Mouse (Mus musculus) erythroblast, embryonic 14.5 days (primary cell): Measurements from ENCODE around the gene Odf3l2. TPM values are rescaled to one million over a fixed set of nuclear protein-coding genes. Genes with fewer than 3 reads are reported as not detected.

ENCODE experiments used
- H3K27me3 ChIP-seq: 2 replicates; pipeline ENCODE4 v1.6.1; 2012; ENCODE audit warnings: inconsistent platforms; ENCODE audit not compliant: control insufficient read depth
- H3K36me3 ChIP-seq: 2 replicates; pipeline ENCODE4 v1.6.1; 2012; ENCODE audit warnings: mild to moderate bottlenecking, inconsistent platforms; ENCODE audit not compliant: control insufficient read depth
- H3K4me1 ChIP-seq: 2 replicates; pipeline ENCODE4 v1.6.1; 2012; ENCODE audit warnings: inconsistent platforms; ENCODE audit not compliant: control insufficient read depth
- H3K4me3 ChIP-seq: replicated peaks from 2 replicates; pipeline ENCODE3; 2012; ENCODE audit warnings: moderate library complexity, mild to moderate bottlenecking, inconsistent platforms
- H3K9me3 ChIP-seq: 2 replicates; pipeline ENCODE4 v1.6.1; 2012; ENCODE audit warnings: low read length, inconsistent platforms, mixed read lengths; ENCODE audit not compliant: control insufficient read depth
- GATA1 ChIP-seq: IDR thresholded peaks from 2 replicates; pipeline ENCODE4 v1.6.1; 2012; ENCODE audit warnings: low read length, inconsistent platforms, mixed read lengths
- TAL1 ChIP-seq: IDR thresholded peaks from 3 replicates; pipeline ENCODE4 v1.6.1; 2012; ENCODE audit warnings: low read length, inconsistent platforms, mixed read lengths
- polyA plus RNA-seq: library from polyadenylated mRNA; stranded (reverse); fragments of >175 nt; gene quantifications from 2 replicates; pipeline ENCODE4 v1.2.3, GENCODE M21; 2012

The Odf3l2 gene
- polyA plus RNA-seq, 1 experiment: not detected

DNA sequence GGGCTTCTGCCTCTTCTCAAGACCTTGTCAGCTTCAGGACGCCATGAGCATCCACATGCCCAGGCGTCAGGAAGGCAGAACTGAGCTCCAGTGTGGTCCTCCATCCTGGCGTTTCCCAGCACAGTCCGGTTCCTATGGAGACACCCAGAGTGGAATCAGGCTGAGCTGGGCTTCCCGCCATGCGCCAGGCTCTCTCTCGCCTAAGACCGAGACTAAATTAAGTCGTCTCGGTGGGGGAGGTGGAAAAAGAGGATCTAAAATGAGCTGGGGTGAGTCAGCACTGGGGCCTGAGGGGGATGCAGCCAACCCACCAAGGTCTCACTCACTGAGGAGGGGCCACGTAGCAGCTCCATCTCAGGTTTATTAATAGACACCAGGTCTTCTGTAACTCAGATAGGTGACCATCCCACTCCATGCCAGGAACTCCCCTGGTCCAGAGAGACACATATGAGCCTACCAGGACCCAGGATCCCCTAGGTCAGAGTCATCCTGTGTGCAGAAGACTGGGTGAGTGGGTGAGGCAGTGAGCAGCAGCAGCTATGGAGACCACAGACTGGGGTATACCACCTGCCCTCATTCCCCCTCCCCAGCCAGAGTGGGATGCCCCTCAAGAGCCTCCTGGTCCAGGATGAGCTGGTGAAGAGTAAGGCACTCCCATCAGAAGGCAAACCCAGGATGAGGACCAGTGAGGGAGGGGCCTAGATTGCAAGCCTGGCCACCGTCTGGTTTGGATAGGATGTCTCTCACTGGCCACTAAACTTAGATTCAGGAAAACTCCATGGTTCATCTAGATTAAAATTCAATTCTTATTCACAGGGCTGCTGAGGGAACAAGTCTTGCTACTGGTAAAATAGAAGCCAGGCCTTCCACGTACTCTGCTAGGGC is 48.2 kb downstream of the Odf3l2 start:
- Histone ChIP-seq H3K27me3 (peaks cover 4% of the 10 kb centered on the region), H3K4me1 (no peaks in the 10 kb centered on the region), H3K36me3 (no peaks in the 10 kb centered on the region), H3K9me3 (no peaks in the 10 kb centered on the region), H3K4me3 (no peak overlapping the region)
- TF ChIP-seq TAL1: no peak
- TF ChIP-seq GATA1: no peak

DNA sequence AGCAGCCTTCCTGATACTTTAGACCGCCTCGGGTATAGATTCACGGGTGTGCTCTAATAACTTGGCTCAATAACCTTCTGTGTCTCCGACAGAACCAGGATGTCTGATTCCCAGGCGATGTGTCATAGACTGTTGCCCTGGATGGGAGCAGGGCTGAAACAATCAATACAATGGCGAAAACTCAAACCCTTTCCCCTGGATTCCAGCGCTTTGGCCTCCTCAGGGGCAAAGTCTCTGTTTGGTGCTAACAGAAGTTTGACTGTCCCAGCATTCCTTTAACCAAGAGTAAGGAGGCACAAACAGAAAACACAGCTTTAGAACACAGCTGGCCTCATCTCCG is 50.0 kb downstream of the Odf3l2 start:
- Histone ChIP-seq H3K4me1 (no peaks in the 10 kb centered on the region), H3K4me3 (no peak overlapping the region), H3K9me3 (no peaks in the 10 kb centered on the region), H3K36me3 (no peaks in the 10 kb centered on the region), H3K27me3 (peaks cover 4% of the 10 kb centered on the region)
- TF ChIP-seq GATA1 (no peak), TAL1 (no peak)

DNA sequence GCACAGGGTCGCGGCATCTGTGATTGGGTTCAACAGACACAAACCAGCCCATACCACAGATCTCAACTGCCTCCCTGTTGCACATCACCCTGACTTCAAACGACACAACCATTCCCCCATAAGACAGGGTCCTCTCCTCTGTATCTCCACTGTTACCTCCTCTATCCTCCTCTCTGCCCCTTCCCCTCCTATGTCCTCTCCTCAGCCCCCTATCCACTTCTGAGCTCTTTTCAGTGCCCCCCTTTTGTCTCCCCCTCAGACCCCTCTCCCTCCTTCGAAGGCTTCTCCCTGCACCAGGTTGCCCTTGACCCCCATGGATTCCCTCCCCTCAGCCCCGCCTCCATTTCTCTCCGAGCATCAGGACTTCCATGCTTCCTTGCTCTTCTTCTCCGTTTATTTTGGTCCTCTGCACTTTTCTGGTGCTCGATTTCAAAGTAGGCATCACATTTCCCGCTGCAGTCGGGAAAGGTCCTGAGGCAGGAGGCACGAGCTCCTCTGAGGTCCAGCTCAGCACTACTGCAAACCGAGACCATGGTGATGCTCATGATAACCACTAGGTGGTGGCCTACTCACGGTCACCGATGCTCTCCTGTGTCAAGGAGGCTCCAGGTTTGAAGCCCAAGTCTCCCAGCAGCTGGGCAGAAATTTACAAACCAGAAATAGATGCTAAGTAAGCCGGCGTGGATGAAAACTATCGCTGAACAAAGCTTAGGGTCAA is 50.5 kb downstream of the Odf3l2 start:
- H3K36me3 ChIP-seq: no peaks in the 10 kb centered on the region
- no peak for TF ChIP-seq GATA1
- no peak for TF ChIP-seq TAL1
- H3K4me1 ChIP-seq: no peaks in the 10 kb centered on the region
- no peak overlapping the region for H3K4me3 ChIP-seq
- no peaks in the 10 kb centered on the region for H3K9me3 ChIP-seq
- peaks cover 4% of the 10 kb centered on the region for H3K27me3 ChIP-seq

DNA sequence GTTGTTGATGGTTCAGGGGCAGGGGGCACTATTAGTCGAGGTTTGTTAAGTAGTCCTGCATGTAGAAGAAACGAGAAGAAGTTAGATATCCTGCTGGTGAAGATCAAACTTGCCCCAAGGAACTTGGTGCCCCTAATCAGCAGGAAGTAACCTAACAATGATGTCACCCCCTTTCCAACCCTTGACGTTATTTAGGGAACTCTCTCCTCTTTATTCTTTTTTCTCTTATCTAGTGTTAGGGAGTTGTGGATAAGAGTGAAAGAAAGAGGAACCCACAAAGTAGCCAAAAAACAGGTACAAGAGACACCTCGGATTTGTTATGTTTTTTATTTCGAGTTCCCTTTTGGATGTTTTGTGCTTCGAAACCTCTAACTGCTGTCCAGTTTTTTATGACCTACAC is 51.4 kb downstream of the Odf3l2 start:
- Histone ChIP-seq H3K4me3 (no peak overlapping the region), H3K4me1 (no peaks in the 10 kb centered on the region), H3K9me3 (no peaks in the 10 kb centered on the region), H3K36me3 (no peaks in the 10 kb centered on the region), H3K27me3 (peaks cover 4% of the 10 kb centered on the region)
- no peak for TF ChIP-seq TAL1
- no peak for TF ChIP-seq GATA1

DNA sequence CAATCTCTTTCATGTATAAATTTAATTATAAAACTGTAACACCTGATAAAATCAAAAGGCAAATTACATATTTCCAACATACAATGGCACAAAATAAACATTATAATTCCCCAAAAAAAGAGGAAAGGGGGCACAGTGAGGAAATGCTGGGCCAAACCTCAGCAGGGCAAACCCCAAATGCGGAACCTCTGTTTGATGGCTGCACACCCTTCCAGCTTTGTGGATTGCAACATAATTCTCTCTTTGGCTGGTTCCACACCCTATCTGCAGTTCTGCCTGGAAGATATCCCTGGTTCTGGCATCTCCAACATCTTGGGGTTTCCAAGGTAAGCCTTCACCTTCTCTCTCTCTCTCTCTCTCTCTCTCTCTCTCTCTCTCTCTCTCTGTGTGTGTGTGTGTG is 54.8 kb downstream of the Odf3l2 start:
- no peak for TF ChIP-seq TAL1
- TF ChIP-seq GATA1: no peak
- no peaks in the 10 kb centered on the region for H3K36me3 ChIP-seq
- H3K9me3 ChIP-seq: no peaks in the 10 kb centered on the region
- H3K27me3 ChIP-seq: peaks cover 4% of the 10 kb centered on the region
- H3K4me1 ChIP-seq: no peaks in the 10 kb centered on the region
- no peak overlapping the region for H3K4me3 ChIP-seq

Other genes with a start within 250 kb of the Odf3l2 start
- gene Vmn2r83, start 177.0 kb downstream of the Odf3l2 start, polyA plus RNA-seq: not detected in 2 replicates
- 0.05 and 0.10 TPM in 2 replicates for gene Plpp2, start 111.9 kb downstream of the Odf3l2 start, polyA plus RNA-seq
- 1.7 TPM in 2 replicates for gene Mier2, start 90.5 kb downstream of the Odf3l2 start, polyA plus RNA-seq
- not detected in 2 replicates for gene Theg, start 58.4 kb downstream of the Odf3l2 start, polyA plus RNA-seq
- gene C2cd4c, start 31.7 kb downstream of the Odf3l2 start, polyA plus RNA-seq: not detected in 2 replicates
- not detected in 2 replicates for gene Shc2, start 7.8 kb downstream of the Odf3l2 start, polyA plus RNA-seq
- 0.03 TPM in 1 of 2 replicates, not detected in the other for gene Madcam1, start 18.8 kb upstream of the Odf3l2 start, polyA plus RNA-seq
- gene Tpgs1, start 23.6 kb upstream of the Odf3l2 start, polyA plus RNA-seq: 15.5 and 17.8 TPM in 2 replicates
- 65.0 and 72.0 TPM in 2 replicates for gene Cdc34, start 36.5 kb upstream of the Odf3l2 start, polyA plus RNA-seq
- gene Gzmm, start 43.3 kb upstream of the Odf3l2 start, polyA plus RNA-seq: 0.08 and 0.09 TPM in 2 replicates
- gene Bsg, start 58.8 kb upstream of the Odf3l2 start, polyA plus RNA-seq: 836 and 840 TPM in 2 replicates
- gene Hcn2, start 70.9 kb upstream of the Odf3l2 start, polyA plus RNA-seq: 0.08 and 0.15 TPM in 2 replicates
- gene Polrmt, start 100.8 kb upstream of the Odf3l2 start, polyA plus RNA-seq: 2.1 and 2.5 TPM in 2 replicates
- not detected in 2 replicates for gene Fgf22, start 109.3 kb upstream of the Odf3l2 start, polyA plus RNA-seq
- 35.3 and 45.1 TPM in 2 replicates for gene Rnf126, start 121.2 kb upstream of the Odf3l2 start, polyA plus RNA-seq
- 0.02 and 0.04 TPM in 2 replicates for gene Fstl3, start 131.5 kb upstream of the Odf3l2 start, polyA plus RNA-seq
- gene Prss57, start 145.2 kb upstream of the Odf3l2 start, polyA plus RNA-seq: 0.02 TPM in 1 of 2 replicates, not detected in the other
- 0.34 and 0.52 TPM in 2 replicates for gene Palm, start 147.8 kb upstream of the Odf3l2 start, polyA plus RNA-seq
- gene Misp, start 175.3 kb upstream of the Odf3l2 start, polyA plus RNA-seq: not detected in 2 replicates
- 46.1 and 67.9 TPM in 2 replicates for gene Ptbp1, start 208.7 kb upstream of the Odf3l2 start, polyA plus RNA-seq
- gene Prtn3, start 228.7 kb upstream of the Odf3l2 start, polyA plus RNA-seq: 3.5 TPM in 2 replicates
- 0.06 and 0.11 TPM in 2 replicates for gene Plppr3, start 228.9 kb upstream of the Odf3l2 start, polyA plus RNA-seq
- gene Elane, start 240.5 kb upstream of the Odf3l2 start, polyA plus RNA-seq: 1.5 and 1.8 TPM in 2 replicates
- gene Cfd, start 245.1 kb upstream of the Odf3l2 start, polyA plus RNA-seq: not detected in 2 replicates